Mouse (Mus musculus) cerebellum, adult 11 months (tissue): ENCODE data around the gene D630003M21Rik.
A peak's percentile ranks its signal among the peaks of the same experiment; 100 is the strongest.

Experiments
- DNase-seq: peaks from one replicate; pipeline ENCODE4 v3.0.0; 2022

The D630003M21Rik gene

GRCm38 (mm10) chr2:158233106-158233505 lies 4.1 kb upstream of the D630003M21Rik start:
- no peak for DNase-seq

DNA sequence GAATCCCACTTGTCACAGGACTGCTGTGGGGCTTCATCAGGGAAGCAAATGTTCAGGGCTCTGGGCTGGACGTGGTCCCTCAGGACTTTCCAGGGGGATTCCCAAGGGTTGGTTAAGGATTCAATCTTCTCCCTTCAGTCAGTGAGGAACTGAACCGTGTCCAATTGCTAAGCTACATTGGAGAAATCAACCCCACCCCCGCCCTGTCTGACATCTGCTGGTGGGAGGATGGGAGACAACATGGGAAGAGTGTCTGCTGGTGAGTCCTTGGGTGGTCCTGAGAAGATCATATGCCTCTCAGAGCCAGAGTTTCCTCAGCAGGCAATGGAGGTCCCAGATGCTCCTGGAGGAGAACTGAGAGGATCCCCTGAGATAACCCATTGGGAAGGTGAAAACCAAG lies 3.4 kb upstream of the D630003M21Rik start:
- no peak for DNase-seq

- DNase-seq: no peak
These were observed 2.0 kb upstream of the D630003M21Rik start for GRCm38 (mm10) chr2:158231071-158231470.

- DNase-seq: no peak
These were observed 1.6 kb upstream of the D630003M21Rik start for GRCm38 (mm10) chr2:158230617-158231016.

GRCm38 (mm10) chr2:158229503-158229892 lies 476 bp upstream of the D630003M21Rik start:
- no peak for DNase-seq

DNA sequence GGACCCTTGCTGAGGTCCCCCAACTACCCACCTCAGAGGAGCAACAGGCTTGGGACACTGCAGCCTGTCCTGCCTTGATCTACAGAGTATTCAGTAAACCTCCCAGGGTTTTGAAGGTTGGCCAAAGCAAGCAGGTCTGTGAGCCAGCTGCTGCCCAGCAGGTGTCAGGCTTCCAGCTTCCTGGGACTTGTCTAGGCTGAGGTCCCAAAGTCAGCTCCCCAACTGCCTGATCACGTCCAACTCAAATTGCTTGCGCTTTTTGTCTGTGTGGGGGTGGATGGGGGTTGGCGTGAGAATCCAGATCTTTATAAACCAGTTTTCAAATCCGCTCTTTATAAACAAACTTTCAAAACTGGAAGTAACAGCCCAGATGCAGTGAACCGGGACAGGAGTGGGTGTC lies 3.7 kb downstream of the D630003M21Rik start:
- no peak for DNase-seq

DNA sequence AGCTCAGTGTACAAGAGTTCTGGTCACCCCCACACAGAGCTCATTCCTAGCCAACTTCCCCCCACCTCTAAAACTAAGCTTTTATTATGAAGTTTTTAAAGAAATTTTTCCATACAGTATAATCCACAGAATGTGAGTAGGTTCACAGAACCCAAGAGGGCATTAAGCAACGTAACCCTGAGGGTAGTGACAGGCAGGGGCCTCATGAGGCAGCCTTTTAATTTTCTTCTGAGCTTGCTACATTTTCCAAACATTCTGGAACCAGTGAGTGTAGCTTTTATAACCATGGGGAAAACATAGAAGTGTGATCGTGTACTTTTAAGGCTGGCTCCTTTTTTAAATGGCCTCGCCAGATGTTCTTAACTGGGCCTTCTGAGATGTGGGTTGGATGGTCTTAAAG lies 5.5 kb downstream of the D630003M21Rik start:
- DNase-seq: no peak

DNA sequence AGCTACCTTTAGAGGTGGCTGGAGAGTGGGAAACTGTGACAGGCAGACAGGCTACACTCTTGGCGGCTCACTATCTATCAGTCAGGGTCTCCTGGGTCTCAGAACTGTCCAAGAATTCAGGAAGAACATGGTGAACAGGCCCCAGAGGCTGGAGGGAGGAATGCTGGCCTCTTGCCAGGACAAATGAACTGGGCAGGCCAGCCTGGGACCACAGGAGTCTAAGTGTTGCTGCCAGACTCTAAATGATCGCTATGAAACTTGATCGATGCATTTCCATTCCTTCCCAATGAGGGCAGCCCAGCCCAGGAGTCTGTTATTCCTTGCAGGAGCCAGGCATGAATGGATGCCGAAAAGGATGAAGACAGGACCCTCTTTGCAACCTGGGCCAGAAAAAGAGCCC lies 6.4 kb downstream of the D630003M21Rik start:
- DNase-seq: no peak

- no peak for DNase-seq
These were observed 7.5 kb downstream of the D630003M21Rik start for GRCm38 (mm10) chr2:158221446-158222084.

DNA sequence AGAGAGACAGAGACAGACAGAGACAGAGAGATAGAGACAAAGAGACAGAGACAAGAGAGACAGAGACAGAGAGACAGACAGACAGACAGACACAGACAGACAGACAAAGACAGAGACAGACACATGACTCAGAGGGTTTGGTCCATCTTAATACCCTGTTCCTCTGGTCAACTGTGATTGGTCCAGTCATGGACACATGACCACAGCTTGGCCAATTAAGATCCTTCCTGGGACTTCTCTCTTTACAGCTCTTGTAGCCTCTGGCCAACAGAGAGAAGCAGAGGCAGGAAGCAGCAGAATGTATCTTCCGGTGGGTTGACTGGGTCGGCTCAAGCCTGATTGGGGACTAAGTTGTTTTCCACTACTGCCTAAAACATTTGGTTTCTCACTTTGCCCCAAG lies 9.5 kb downstream of the D630003M21Rik start:
- no peak for DNase-seq

DNA sequence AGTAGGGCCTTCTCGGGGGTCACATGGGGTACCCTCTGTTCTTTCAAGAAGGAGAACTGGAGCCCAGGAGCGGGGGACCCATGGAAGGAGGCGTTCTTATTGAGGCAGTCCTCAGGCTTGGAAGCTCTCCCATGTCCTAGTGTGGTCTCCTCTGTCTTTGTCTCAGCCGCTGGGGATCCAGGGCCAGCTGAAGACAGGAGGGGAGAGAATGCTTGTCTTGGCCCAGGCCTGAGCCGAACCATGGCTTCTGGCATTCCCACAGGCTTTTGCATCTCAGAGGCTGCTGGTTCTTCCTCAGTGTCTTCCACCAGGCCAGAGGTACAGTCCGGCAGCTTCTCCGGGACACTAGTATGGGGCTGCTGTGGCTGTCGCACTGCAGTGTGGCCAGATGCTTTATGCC lies 12.5 kb downstream of the D630003M21Rik start:
- DNase-seq: no peak

GRCm38 (mm10) chr2:158215283-158216117 lies 13.5 kb downstream of the D630003M21Rik start:
- DNase-seq: peak; percentile 84

GRCm38 (mm10) chr2:158211764-158212471 lies 17.1 kb downstream of the D630003M21Rik start:
- no peak for DNase-seq

DNA sequence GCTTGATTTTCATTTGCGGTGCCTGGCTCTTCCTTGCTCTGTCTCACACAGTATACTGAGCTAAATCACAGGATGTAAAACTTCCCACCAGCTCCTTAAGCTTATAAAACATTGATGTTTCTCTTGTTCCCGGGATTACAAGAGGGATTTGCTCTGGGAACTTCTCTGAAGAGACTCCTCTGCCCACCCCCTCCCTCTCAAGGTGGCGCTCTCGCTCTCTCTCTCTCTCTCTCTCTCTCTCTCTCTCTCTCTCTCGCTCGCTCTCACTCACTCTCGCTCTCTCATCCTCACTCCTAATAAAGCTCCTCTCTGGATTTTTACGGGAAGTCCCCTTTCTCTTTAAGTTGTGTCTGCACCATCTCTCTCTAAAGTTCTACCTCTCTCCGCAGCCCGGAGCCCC lies 18.1 kb downstream of the D630003M21Rik start:
- DNase-seq: no peak

GRCm38 (mm10) chr2:158210503-158210902 lies 18.5 kb downstream of the D630003M21Rik start:
- DNase-seq: no peak

DNA sequence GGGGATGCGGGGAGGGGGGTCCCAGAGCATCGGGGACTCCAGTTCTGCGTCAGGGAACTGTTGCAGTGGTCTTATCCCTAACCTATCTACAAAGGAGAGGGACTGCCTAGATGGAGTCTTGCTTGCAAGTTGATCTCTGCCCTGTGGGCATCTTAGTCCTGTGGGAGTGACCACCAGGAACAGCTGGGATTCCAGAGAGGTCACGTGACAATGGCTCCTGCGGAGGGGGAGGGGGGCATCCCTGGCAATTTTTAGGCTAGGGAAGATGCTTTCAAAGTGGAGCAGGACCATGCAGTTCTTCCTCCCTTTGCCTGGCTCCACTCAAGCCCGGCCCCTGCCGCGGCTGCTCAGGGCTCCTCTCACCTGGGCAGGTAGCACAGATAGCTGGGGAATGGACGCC lies 19.2 kb downstream of the D630003M21Rik start:
- DNase-seq: no peak

GRCm38 (mm10) chr2:158207848-158208247 lies 21.2 kb downstream of the D630003M21Rik start:
- DNase-seq: peak; percentile 81

- peak; percentile 76 for DNase-seq
These were observed 24.9 kb downstream of the D630003M21Rik start for GRCm38 (mm10) chr2:158204114-158204513.

GRCm38 (mm10) chr2:158203686-158204085 lies 25.3 kb downstream of the D630003M21Rik start:
- DNase-seq: no peak

DNA sequence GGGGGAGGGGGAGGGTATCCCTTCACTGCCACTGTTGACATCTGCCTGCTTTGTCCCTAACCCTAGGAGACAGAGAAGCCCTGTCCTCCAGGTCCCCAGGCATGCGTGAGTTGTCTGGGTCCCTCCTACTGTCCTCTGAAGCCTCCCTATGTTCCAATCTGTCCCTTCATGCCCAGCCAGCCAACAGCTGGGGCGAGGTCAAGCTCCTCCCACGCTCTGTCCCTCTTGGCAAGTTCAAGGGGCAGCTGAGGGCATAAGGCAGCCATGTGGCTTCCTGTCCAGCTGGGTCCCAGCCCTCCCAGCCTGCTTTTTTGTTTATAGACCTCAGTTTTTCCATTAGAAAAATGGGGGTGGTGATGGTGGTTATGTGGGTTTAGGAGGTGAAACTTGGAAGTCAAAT lies 29.7 kb downstream of the D630003M21Rik start:
- no peak for DNase-seq

GRCm38 (mm10) chr2:158198861-158199260 lies 30.2 kb downstream of the D630003M21Rik start:
- DNase-seq: no peak

- DNase-seq: no peak
These were observed 31.1 kb downstream of the D630003M21Rik start for GRCm38 (mm10) chr2:158197971-158198370.

GRCm38 (mm10) chr2:158194945-158195640 lies 33.9 kb downstream of the D630003M21Rik start:
- DNase-seq: no peak
